Mouse (Mus musculus): ENCODE measurements around the gene Klhl20.
"Not testable (repeated sequence)": the region's sequence is repeated elsewhere in the genome, so short reads cannot be mapped to it uniquely, and the experiment has no call there.

Klhl20 gene

DNA sequence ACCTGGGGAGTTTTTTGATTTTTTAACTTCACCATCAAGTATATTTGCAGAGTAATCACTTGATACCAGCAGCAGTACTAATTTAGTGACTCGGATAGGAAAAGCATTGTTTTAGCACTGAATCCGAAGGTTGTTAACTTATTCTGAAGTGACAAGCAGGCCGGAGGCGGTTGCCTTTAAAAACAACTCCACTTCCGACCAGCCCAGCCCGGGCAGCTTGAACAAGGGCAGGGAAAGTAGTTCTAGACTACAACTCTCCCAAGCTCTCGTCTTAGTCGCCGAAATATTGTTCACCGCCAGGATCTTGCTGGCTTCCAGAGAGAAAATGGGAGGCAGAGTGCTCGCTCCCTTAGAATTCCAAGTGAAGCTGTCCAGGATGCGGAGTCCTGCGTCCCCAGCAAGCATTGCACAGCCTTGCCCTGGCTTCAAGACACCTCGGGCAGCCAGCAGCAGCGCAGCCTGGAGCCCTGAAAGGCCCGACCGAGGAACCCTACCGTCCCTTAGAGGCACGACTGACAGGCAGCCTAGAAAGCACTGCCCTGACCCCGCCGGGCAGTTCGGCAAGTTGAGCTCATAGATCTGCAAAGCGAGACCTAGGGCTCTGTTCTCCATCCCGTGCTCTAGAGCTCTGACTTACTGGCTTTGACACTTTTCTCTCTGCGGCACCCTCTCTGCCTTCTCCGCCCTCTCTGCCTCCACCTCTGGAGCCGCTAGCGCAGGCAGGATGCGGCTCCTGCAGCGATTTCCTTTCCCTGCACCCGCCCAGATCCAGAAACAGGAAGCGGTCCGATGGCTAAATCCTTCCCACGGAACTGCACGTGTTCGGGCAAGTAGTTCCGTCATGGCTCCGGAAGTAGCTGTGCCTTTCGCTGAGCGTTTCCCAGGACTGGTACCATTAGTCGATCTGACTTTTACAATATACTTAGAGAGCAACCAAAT is at the start of gene Klhl20:
Klhl20 (minus strand) TSS at position 786 of the 939 bp plus-strand sequence.
- peak; percentile 99 for DNase-seq (ENCODE audit: low read depth)

GRCm38 (mm10) chr1:161180674-161181073 is 49.4 kb upstream of the Klhl20 start:
- DNase-seq (ENCODE audit: low read depth) = peak; percentile 87

GRCm38 (mm10) chr1:161170651-161171050 is 39.3 kb upstream of the Klhl20 start:
- peak; percentile 76 for DNase-seq (ENCODE audit: low read depth)

DNA sequence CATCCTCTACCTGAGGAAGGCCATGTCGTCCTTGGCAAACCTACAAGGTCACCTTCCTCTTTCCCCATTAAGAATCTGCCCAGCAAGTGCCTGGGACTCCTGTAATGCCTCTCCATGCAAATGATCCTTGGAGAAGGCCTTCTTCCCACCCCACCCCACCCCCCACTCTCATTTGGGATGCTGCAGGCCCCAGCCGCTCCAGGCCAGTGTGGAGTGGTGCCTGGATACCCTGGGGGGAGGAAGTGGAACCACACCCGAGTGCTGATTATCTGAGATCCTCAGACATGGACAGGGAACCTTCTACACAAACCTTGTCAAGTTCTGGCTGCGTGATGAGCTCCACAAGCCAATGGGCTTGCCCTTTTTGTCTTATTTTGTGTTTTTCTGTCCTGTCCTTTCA is 29.0 kb upstream of the Klhl20 start:
- no peak for DNase-seq (ENCODE audit: low read depth)

DNA sequence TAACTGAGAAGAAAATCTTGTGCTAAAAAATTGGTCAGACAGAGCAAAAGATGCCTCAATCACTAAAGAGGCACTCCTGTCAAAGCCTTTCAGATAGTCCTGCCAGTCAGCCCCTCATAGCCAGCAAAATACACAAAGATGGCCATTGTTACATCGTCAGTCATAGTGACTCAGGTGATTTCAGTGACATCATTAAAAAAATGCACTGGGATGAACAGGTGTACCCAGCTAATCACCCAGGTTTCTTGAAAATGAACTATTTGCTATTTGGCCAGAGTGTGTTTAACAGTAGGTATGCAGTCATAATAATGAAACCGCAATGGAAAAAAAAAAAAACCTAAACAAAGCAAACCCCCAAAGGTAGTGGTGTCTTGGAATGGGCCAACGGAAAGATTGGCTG is 27.9 kb upstream of the Klhl20 start, which contains the start of gene Tex50:
Tex50 (minus strand) TSS at position 101 of the 400 bp plus-strand sequence.
- no peak for DNase-seq (ENCODE audit: low read depth)

GRCm38 (mm10) chr1:161156546-161156945 is 25.2 kb upstream of the Klhl20 start:
- peak; percentile 28 for DNase-seq (ENCODE audit: low read depth)

- DNase-seq (ENCODE audit: low read depth) = no peak
These were observed 19.8 kb upstream of the Klhl20 start for GRCm38 (mm10) chr1:161151098-161151497.

GRCm38 (mm10) chr1:161147888-161148287 is 16.6 kb upstream of the Klhl20 start:
- no peak for DNase-seq (ENCODE audit: low read depth)

DNA sequence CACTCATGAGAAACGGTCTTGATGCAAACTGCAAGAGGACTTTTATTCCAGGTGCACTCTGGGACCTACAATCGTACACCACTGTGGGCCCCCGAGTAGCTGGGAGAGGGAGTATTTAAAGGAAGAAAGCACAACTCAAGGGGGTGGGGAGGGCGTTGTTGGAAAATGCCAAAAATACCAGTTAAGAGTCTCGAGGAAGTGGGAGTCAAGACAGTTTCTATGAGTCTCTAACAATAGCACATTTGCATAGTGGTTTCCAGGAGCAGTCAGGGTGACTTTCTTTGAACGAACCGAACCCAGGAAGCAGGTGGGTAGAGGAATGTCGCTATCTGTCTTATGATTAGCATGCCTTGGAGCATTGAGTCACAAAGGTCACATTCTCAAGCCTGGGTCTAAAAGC is 14.3 kb upstream of the Klhl20 start:
- not testable (repeated sequence) for DNase-seq (ENCODE audit: low read depth)

GRCm38 (mm10) chr1:161143216-161143615 is 11.9 kb upstream of the Klhl20 start:
- no peak for DNase-seq (ENCODE audit: low read depth)

- DNase-seq (ENCODE audit: low read depth) = peak; percentile 41
These were observed 11.3 kb upstream of the Klhl20 start, which contains the start of gene Ankrd45 for GRCm38 (mm10) chr1:161142531-161143159. Gene Ankrd45 (plus strand): TSS chr1:161142691.

DNA sequence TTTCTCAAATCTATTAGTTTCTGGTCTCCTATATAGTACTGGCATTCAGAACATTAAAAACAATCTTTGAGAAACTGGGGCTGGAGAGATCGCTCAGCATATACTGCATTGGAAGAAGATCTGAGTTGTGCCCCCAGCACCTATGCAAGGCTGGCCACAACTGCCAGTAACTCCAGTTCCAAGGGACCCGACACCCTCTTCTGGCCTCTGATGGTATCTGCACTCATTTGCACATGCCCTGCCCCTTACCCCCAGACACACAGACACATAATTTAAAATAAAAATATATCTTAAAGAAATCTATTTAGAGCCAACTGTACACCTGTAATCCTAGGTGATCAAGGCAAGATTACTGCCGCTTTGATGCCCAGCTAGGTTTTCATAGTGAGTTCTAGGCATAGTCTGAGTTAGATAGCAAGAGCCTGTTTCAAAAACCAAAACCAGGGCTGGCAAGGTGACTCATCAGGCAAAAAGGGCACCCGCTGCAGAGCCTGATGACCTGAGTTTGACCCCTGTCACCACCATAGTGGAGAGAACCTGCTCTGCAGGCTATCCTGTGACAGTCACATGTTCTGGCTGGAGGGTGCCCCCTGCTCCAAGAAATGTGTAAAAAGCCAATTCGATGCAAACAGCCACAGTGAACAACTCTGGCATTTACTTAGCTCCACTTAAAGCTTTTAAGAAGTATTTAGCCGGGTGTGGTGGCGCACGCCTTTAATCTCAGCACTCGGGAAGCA is 8.9 kb upstream of the Klhl20 start:
- peak; percentile 35 for DNase-seq (ENCODE audit: low read depth)

DNA sequence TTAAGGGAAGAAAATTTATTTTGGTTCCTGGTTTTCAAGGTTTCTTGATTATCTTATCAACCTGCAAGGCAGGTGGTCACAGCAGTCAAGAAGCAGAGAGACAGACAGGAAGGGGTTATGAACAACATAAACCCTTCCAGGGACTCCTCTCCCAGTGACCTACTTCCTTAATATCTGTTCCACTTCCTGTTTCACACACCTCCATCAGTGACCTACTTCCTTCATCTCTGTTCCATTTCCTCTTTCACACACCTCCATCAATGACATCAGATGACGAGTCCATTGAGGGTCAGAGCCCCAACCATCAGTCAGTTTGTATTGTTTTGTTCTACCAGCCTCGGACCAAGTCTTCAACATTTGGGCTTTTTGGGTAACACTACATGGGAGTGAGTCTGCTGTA is 8.2 kb upstream of the Klhl20 start:
- peak; percentile 11 for DNase-seq (ENCODE audit: low read depth)

- DNase-seq (ENCODE audit: low read depth) = no peak
These were observed 4.8 kb downstream of the Klhl20 start for GRCm38 (mm10) chr1:161126461-161126860.

DNA sequence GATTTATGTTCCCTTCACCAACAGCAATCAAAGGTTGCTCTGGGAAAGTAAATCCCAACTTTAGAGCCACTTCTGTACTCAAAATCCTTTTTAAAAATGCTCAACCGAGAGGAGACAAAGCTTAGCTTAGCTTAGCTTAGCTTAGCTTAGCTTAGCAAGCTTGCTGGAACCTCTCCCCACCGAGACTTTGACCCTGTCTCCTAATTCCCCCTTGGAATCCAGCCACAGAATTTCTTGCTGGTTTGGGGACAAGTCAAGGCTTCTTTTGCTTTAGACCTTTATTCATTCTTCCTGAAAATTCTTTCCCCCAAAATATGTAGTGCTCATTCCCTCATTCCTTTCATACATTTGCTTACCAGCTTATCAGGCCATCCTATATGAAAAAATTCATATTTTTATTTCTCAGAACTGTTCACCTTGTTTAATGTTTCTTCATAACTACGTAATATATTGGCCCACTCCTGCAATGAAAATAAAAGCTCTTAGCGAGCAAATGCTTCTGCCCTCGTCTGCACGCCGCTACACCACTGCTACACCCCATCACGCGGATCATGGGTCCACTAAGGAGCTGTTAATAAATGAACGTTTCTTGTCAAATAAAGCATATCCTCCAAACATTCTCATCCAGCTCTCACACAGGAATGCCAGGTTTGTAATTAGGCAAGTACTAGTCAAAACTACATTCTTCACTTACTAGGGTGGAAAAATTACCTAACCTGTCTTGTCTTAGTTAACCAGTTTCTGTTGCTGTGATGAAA is 8.5 kb downstream of the Klhl20 start:
- DNase-seq (ENCODE audit: low read depth) = no peak

DNA sequence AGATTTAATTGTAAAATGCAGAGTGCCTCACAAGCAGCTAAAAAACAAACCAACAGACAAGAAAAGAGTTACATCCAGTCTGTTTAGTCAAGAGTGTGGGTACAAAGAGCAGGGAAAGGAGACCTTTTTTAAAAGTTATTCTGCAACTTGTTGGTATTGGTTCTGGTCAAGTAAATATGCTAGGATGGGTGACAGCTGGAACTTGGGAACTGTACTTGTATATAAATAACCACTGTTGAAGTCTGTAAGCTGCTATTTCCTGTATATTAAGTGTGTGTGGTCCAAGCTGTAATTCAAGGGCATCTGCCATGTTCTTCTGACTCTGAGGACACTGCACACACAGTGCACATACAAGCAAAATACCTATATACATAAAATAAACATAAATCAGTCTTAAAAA is 16.7 kb downstream of the Klhl20 start:
- no peak for DNase-seq (ENCODE audit: low read depth)

DNA sequence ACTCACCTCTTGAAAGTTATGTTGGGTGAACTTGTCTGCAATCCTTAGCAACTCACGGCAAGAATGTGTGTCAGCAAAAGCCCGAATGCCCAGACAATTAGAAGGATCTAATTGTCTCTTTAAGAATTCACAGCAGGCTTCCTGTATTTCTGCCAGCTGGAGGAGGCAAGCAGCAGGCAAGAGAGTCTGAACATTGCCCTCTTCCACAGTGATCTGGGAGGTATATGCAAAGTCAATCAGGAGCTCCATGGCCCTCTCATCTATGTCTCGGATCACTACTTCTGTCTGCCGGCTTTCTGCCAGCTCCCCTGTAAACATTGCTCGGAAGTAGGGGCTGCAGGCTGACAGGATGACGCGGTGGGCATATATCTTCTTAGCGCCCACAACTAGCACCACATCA is 22.1 kb downstream of the Klhl20 start:
- no peak for DNase-seq (ENCODE audit: low read depth)

DNA sequence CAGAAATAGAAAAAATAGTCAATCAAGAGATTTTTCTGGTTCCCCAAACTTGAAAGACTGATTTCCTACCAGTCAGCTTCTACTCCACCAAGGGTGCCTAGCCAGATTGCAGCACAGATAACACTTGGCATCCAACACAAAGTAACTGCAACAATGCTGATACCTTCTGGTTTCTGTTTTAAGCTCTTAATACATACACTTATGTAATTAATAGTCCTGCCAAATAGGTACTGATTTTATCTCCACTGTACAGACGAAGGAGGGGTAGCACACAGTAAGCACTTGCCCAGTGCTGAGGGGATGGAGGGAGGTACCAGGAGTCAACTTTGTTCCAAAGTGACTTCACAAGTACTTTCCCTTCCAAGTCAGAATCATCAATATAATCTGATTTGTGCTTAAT is 27.5 kb downstream of the Klhl20 start:
- no peak for DNase-seq (ENCODE audit: low read depth)

- DNase-seq (ENCODE audit: low read depth) = no peak
These were observed 31.4 kb downstream of the Klhl20 start for GRCm38 (mm10) chr1:161099721-161100405.

DNA sequence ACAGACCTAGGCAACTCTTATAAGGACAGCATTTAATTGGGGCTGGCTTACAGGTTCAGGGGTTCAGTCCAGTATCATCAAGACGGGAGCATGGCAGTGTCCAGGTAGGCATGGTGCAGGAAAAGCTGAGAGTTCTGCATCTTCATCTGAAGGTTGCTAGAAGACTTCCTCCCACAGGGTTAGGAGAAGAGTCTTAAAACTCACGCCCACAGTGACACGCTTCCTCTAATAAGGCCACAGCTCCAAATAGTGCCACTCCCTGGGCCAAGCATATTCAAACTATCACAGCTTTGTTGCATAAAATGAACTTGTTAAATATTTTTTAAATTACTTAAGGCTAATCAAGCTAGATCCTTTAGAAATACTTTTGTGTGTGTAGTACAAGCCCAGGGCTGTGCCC is 54.1 kb downstream of the Klhl20 start:
- peak; percentile 15 for DNase-seq (ENCODE audit: low read depth)

DNA sequence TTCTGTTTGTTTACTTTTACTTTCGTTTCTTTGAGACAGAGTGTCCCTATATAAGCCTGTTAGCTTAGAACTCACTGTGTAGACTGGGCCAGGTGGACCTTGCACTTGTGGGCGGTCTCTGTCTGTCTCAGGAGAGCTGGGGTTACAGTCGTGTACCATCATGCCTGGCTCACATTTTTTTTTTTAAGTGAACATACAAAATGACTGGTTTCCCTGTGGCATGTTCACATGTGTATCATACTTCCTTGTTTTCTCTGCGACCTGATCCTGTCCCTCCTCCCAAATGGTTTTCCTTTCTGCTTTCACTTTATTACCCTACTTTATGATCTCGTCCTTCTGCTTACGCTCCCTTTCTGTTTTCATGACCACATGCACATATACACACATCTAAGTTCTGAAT is 55.1 kb downstream of the Klhl20 start:
- peak; percentile 62 for DNase-seq (ENCODE audit: low read depth)

Measured in induced T-regulatory cell, adult 2 months (primary cell).